Mouse (Mus musculus): ENCODE data around the gene Patz1.

The Patz1 gene

GRCm38 (mm10) chr11:3352990-3353585, 64.4 kb downstream of the Patz1 start:
- DNase-seq (ENCODE audit: low spot score in 2 of 2), result no peak
